Mouse (Mus musculus) lung, postnatal 14 days (tissue): ENCODE data around the gene Frmd4b.

ENCODE experiments used
- DNase-seq: peaks from one replicate; pipeline ENCODE4 v3.0.0; 2021

Gene Frmd4b

DNA sequence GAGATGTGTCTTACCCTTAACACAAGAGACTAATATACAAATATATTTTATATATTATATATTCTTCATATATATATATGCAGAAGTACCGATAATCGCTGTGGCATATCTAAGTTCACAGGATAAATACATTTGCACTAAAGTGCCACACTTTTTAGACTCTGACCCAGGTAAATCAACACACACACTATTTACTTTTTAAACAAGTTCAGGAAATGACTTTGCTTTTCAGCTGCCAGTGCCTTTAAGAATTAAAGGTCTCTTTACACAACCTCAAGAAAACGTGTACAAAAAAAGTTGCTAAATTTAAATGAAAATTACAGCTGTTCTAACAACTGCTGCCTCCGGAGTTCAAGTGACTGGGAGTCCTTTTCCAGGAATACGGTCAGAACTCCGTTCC, 264.0 kb downstream of the Frmd4b start:
- no peak for DNase-seq

DNA sequence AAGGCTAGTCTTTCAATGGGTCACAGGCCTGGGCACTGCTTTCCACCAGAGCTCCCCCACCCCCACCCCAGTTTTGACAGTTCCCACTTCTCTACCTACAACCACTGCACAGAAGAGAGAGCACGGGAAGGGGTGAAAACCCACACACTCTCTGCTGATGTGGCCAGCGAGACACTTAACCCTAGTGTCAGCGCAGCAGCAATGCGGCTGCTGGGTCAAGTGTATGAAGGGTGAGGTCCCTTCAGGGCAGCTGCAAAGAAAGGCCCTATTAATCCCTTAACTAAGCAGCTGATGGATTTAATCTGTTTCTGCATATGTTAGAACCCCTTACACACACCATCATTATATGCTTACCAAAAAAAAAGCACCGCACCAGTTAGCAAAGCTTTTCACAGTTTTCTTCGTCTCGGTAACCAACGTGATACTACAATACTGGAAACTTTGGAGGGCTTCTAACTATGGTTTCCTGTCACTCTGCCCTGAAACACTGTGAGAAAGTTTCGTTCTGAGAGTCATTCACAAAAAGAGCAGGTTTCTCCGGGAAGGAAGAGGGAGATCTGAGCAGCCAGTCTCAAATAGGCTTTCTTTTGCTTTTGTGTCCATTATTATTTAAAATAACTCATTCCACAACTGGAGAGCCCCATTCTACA, 264.7 kb downstream of the Frmd4b start:
- no peak for DNase-seq

DNA sequence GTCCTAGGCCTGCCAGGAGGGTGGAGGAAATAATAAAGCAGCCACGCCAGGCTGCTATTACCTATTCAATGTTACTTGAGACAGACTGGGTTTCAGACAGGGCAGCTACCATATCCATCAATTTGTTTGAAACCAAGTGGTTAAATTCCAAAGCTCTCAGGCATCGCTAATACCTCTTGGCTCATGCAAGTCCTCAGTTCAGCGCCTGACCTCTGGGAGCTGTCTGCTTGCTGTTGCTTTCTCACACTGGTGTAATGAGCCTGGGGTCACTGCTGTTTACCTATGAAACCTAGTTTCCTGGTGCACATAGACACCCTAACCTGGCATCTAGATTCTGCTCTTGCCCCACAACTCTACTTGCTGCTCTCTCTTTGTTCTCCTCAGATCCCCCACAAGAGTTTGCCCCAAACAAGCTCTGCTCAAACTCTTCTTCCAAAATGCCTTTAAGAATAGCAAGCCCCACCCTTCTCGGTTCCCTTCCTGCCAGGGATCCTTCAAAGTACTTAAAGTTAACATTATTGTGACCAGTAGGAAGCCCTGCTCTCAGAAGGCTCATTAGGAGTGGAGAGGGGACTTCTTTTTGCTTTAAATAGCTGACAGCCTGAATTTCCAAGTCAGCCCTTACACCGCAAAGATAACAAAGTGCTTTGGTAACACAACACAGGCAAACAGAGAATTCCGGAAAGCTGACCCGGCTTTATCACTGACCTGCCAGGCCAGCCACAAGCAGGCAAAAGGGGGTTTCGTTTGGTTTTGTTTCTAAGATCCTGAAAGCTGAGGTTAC, 267.8 kb downstream of the Frmd4b start:
- no peak for DNase-seq

DNA sequence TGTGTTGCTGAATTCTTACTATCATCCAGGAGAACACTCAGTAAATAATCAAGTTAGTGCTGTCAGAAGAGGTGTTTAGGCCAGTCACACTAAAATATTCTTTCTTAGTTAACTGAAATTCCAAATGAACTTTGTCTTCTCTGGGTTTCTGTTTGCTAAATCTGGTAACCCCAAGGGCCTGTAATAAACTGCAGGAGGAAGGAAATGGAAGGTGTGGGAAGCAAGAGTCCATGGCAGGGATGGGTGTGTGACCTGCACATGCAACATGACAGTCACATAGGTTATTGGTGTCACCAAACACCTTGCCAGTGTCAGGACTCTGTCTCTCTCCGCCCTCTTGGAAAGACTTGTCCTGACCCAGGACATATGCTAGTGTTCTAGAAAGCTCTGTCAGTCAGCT, 270.4 kb downstream of the Frmd4b start:
- DNase-seq = no peak

DNA sequence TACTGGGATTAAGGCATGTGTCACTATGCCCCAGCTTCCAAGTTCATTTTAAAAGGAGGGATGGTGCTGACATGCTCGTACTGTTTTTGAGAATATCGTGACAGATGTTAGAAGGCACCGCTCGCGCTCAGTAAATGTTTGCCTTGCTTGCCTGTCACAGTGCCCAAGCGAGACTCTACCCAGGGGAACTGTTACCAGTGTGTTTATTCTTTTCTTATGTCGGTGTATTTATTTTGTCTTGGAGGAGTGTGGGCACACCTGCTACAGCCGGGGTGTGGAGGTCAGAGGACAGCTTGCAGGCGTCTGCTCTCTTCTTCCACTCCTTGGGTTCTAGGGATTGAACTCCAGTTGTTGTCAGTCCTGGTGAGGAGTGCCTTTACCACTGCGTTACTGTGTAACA, 270.8 kb downstream of the Frmd4b start:
- no peak for DNase-seq

DNA sequence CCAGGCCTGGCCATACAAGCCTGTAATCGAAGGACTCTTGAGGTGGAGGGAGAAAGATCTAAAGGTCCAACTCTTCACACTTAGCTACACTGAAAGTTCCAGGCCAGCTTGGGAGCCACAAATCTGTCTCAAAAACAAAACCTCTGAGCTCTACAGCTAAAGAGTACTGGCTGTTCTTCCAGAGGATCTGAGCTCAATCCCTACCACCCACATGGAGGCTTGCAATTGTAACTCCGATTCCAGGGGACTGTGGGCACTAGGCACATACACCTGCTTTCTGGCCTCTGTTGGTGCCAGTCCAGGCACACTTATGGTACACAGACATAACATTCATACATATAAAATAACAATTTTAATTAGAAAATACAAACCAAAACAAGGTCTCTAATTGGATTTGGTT, 271.4 kb downstream of the Frmd4b start:
- no peak for DNase-seq

DNA sequence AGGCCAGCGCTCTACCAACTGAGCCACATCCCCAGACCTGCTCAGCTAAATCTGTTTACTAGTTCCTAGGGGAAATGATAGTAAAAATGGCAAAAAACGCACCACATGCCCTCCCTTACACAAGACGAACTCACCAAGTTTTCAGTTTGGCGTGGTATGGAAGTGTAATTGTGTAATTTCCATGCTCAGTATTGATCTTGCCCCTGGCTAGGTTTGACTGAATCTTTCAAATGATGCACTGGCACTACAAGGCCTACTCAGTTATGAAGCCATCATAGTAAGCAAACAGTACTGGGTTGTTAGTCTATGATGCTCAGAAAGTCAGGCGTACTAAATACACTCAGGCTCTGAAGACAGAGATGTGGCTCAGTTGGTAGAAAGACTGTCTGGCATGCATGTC, 275.2 kb downstream of the Frmd4b start:
- no peak for DNase-seq

DNA sequence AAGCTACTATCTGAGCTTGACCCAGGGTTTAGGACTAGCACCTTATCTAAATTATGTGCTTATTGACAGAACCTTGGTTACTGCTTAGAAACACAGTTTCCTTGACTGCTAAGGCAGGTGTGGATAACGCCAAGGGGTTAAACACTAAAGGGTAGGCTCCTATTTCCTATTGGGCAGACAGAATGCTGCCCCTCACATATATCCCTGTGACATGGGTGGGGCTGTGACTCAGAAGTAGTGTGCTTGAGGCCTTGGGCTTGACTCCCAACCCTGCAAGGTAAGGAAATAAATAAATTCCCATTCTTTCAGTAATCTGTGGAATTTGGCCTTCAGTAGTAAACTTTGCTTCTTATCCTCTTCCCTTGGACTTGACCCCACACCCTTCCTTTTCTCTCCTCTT, 275.7 kb downstream of the Frmd4b start:
- DNase-seq = no peak

DNA sequence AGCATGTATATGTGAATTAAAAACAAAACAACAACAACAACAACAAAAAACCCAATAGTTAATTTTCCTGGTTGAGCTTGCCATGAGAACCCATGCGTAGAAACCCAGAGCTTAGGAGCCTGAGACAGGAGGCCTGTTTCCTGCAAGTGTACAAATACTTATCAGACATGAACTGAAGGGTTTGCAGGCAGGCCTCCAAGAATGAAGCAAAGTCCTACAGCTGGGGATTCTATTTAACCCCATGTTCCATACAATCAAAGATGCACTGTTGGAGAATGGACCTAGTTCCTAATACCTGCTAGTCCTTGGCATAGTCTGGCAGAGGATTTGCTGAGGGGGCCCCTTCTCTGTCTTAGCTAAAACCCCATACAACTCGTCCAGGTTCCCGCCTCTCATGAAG, 276.2 kb downstream of the Frmd4b start:
- peak; percentile 28 for DNase-seq

DNA sequence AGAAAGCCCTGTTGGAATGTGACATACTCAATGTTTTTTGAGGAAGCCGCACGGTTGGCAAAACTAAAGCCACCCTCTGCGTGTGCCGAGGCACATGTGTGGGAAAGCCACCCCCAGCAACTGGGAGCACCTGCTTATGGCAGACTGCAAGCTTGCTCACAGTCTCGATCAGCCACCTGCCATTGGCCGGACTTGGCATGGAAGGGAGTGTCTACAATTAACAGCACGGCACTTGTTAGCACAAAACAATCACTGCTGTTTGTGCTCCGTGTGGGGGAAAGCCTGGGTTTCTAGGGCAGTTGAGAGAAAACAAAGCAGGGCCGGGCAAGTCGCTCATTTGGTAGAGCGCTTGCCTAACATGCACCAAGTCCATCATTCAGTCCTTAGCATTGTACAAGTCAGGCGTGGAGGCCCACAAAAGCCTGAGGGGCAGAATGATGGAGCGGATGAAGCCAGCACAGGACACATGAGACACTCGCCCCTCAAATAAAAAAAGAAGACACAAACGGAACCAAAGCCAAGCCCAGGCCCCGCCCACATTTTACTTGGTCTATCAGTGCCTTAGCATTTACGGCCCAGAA, 277.0 kb downstream of the Frmd4b start:
- no peak for DNase-seq

DNA sequence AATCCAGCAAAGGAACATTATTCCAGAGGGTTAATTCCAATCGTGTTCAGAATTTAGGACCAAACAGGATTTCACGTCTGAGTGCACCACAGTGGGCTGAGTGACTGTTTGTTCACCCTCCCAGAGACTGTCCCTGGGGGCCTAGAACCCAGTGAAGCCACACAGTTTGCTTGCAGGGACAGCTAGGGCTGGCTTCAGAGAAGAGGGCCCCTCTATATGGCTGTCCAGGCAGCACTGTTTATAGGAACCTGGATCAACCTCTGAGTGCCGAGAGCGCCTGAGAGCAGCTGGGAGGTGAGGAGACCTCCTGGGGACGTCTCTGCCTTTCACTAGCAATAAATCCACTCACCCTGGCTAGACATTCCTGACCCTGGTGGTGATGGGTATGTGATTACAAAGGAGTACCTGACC, 278.1 kb downstream of the Frmd4b start:
- DNase-seq = no peak

DNA sequence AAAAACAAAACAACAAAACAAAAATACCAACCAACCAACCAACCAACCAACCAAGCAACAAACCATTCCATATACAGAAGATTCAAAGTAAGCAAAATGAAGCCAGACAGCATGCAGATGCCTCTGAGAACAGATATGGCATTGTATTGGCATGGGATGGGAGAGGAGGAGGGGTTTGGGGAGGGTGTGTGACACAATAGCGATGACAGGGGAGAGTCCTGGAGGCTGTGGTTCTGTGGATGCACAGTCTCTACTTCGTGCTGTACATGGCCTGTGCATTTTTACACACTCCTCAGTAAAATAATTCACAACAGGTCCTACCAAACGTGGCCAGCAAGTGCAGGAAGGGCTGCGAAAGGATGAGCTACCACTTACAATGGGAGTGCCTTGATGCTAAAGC, 278.5 kb downstream of the Frmd4b start:
- DNase-seq = no peak

DNA sequence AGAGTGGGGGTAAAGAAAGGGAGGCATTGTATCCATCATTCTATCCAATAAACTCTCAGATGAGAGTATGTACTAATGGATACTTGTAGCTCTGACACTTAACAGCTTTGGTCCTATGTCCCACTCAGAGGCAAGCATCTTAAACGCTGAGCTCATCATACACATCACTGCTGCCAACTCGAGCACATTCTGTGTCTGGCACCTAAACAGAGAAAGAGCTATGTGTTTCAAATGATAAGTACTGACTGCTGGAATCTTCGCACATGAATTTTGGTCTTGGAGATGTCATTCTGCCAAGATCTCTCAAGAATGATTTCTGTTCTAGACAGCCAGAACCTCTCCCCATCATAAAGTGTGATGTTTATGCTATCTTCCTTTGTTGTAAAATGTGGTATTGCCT, 284.0 kb downstream of the Frmd4b start:
- DNase-seq = no peak

DNA sequence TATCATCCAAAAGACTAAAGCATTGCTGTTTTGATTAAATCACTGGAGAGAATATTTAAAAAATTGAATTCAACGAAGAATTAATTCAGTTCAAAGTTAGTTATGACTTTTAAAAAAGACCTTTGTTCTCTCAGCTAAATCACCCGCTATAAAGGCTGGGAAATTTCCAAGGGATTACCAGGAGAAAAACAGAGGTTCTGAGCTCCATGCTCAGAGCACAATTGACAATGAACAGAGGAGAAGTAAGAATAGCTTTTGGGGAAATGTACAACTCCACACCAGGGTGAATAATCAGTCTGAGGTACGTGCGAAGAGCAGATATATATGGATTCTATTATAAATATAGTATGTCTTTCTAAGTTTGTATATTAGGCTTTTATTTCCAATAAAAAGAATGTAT, 293.4 kb downstream of the Frmd4b start:
- DNase-seq = no peak

DNA sequence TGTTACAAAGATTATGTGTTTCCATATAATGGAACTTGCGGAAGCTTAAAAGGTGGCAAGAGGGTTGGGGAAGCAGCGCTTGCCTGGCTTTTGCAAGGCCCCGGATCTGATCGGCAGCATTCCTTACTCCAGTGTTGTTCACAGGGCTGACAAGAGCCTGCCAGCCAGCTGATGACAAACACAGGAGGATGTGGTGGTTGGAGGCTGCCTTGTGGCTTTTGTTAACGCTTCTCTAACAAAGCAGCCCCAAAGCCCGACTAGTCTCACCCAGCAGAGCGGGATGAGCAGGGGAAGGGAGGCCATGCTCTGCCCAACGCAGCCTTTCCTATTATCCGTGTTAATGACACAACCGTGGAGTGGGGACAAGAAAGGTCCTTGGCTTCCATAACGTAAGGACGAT, 295.2 kb downstream of the Frmd4b start:
- no peak for DNase-seq

DNA sequence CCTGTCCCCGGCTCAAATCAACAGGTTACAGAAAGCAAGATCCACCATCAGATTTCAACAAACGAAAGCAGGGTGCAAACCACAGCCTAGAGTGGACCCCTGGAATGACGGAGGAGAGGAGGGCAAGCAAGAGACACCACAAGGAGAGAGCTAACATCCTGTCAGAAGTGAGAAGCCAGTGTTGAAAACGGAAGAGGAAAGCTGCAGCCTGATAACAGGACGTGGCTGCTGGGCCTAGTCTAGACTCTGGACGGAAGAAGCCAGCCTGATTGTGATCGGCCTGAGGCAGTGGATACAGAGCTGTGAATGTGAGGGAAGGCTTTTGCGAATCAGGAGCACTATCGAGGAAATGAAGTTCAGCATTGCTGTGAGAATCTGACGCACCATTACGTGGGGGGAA, 296.2 kb downstream of the Frmd4b start:
- DNase-seq = no peak

DNA sequence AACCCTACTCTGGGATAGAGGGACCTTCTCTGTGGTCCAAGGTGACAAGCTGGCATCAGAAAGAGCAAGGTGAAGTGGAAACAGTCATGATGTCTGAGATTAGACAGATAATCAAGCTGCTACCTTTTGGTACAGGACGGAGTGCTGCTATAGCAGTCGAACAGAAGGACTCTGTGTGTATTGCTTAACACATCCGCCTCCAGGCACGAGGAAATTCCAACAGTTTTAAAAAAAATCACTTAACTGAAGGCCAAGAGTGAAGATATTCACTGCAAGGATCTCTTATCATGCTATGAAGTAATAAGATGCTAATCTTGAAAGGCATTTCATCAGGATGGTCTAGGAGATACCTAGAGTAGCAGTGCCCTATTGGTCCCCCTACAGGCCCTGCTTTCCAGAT, 298.3 kb downstream of the Frmd4b start:
- no peak for DNase-seq

DNA sequence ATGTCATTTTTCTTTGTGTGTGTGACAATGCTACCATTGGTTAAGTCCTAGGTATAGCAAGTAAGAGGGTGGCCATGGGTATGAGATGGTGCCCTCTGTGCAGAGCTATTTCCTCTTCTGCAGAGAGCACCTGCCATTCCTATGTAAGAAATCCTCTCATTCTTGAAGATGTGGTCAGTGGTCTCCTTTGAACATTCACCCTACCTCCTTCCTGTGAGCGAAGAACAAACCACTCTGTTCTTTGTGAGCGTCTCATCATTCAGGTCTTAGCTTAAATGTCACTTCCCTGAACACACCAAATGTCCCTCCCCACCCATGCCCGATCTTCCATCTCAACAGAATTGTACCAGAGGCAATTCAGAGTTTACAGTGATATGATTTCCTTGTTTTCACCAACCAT, 299.4 kb downstream of the Frmd4b start:
- DNase-seq = no peak

DNA sequence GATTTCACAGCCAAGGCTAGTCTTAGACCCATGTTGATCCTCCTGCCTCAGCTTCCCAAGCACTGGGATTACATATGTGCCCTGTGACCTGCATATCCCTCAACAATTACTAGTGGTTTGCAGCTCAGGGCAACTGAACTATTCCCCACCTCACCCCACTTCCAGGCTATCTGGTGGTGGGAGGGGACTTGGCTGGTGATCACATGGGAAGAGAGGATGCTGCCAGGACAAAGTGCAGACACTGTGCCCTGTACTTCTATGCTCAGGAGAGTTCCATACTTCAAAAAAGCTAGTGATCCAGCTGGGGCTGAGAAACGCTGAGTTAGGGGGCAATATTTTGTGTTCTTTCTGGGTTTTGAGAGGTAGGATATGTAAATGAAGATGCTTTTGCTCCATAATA, 300.6 kb downstream of the Frmd4b start:
- no peak for DNase-seq

DNA sequence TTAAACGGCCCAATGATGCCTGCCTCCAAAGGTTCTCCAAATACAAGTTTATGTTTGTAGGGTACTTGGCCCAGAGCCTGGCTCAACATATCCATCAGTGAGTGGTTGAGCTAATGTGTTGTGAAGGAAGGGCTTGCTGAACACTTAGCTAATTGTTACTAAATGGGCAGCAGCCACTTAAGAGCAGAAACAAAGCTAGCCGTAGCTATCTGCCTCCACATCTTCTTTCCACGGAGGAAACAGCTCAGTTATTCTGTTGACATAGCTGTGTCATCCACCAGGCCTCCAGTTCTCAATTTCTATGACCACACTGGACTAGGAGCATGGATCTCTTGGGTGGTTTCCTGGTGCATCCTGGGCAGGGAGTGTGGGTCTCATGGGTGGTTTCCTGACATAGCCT, 302.0 kb downstream of the Frmd4b start:
- DNase-seq = no peak

DNA sequence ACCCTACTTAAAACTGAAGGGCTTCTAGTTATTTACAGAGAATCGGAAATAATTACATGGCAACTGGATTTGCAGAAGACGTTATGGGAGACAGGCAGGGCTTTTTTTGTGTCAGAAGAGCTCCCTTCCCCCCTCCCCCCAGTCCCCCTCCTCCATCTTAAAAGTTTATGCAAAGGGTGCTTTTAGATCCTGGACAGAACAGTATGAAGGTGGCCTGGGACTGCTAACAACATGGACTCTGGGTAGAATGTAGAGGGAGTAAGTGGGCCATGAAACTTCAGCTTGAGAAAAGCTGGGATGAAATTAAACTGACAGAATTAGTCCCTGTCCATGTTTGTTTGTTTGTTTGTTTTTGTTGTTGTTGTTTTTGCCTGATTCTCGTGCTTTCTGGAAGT, 304.8 kb downstream of the Frmd4b start:
- no peak for DNase-seq

DNA sequence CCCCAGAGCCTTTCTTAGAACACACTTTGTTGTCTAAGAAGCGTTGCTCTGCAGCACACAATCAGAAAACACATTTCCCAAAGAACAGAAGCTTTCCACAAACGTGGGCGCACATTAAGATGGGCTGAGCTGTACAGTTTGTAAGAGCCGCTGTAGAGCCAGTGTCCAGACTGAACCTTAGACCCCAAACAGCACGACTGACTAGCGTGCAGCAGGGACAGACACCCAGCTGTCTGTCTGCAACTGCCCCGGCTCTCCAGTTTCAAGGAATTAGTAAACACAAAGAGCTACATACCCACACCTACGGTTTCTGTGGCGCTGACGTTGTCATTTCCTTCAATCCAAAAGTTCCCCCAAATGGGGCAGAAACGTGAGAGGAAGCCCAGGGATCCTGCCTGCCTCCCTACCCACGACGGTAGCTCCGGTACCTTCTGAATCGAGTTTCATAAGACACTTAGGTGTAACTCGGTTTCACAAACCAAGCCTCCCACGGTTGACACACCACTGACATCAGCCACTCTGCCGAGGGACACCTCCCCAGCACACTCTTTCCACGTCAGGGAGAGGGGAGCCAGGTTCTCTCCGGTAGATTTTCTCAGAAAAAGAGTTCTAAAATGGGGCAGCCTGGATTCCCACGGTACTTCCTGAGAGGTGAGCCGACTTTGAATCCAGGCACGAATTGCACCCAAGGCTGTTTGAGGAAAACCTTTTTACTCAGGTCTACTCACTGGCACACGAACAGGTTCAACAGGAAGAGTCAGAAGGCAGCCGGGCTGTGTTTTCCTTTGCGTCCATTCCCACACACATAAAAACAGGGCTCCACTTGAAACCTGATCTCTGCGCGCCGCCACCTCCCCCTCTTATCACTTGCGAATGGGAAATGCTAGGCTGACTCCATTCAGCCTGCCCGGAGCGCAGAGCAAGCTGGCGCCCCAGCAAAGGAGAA, 305.5 kb downstream of the Frmd4b start:
- DNase-seq = peak; percentile 64

DNA sequence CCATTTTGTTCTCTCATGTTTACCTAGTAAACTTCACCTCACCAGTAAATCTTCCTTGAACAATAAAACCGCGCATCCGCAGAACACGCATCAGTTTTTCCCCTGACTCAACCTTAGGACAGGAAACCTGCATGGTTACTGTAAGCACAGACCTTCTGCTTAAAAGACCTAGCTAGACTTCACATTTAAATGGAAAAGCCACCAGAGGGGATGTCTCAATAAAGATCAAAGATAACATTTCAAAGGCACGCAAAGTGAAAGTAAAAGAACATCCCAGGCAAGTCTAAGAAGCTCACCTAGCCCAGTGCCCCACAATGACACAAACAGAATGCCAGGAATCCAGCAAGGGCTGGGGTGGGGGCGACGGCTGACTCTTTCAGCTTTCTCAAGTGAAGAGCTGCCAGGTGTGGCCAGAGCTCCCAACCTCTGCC, 306.4 kb downstream of the Frmd4b start:
- DNase-seq = no peak
